Comparison of ENCODE assay signal across 10 mouse cellular contexts in genomic region chr10:60820552-60820951, GRCm38 (mm10). TPM values are rescaled to one million over a fixed set of nuclear protein-coding genes. Genes with fewer than 3 reads are reported as not detected.
DNase-seq lines count a peak whose midpoint lies in the region; ATAC-seq and TF ChIP-seq lines count a peak whose summit lies in the region.
"Had no signal": no experiment of that assay in that cellular context is flagged by ENCODE, and none has a peak within 500 bp of the region (broad histone marks: within the 10 kb centered on the region; RNA-seq: fewer than 3 reads in every experiment).

No protein-coding gene starts in this region.

- peaks cover 83% of the 10 kb centered on the region for H3K27me3 ChIP-seq in midbrain, embryonic 10.5 days (ENCODE audit: low read depth, poor library complexity, severe bottlenecking)
- H3K27me3 ChIP-seq in midbrain, embryonic 16.5 days (ENCODE audit: control insufficient read depth, insufficient read depth, low read depth, low read length): no peaks in the 10 kb centered on the region; the same call in 1 of the 2 replicates
- no peaks in the 10 kb centered on the region for H3K27me3 ChIP-seq in intestine, embryonic 16.5 days (replicated peaks; ENCODE audit: control insufficient read depth, insufficient read depth, low read length)

- H3K4me1 ChIP-seq in midbrain, embryonic 10.5 days: peaks cover 55% of the 10 kb centered on the region
- H3K4me1 ChIP-seq in midbrain, embryonic 16.5 days (ENCODE audit: control insufficient read depth, insufficient read depth, low read length): peaks cover 22% of the 10 kb centered on the region
- peaks cover 53% of the 10 kb centered on the region for H3K4me1 ChIP-seq in intestine, embryonic 16.5 days (ENCODE audit: control insufficient read depth, insufficient read depth, low read length)

- intact Hi-C loops in gastrocnemius, adult 2 months (cut with DNase I): no loop called here

- 0 out of 2 replicates have a peak overlapping the region, but pooled peaks have one; percentile 28 for H3K27ac ChIP-seq in gastrocnemius, adult 2 months
- peak overlapping the region; percentile 38; the same call in 1 of the 2 replicates for H3K27ac ChIP-seq in midbrain, embryonic 10.5 days (replicated peaks)
- no peak overlapping the region for H3K27ac ChIP-seq in midbrain, embryonic 16.5 days (ENCODE audit: low read length)
- peak overlapping the region; percentile 23; the same call in 1 of the 2 replicates for H3K27ac ChIP-seq in intestine, embryonic 16.5 days (ENCODE audit: low read length)

- no peak for ATAC-seq in midbrain, embryonic 16.5 days
- no peak for ATAC-seq in intestine, embryonic 16.5 days
- no peak for ATAC-seq in monocyte, adult 5-6 weeks (replicated peaks; ENCODE audit: insufficient number of reproducible peaks, low FRiP score, low TSS enrichment, poor library complexity, severe bottlenecking)
- ATAC-seq: liver, postnatal 0 days had no signal

- H3K36me3 ChIP-seq in midbrain, embryonic 10.5 days: no peaks in the 10 kb centered on the region
- no peaks in the 10 kb centered on the region for H3K36me3 ChIP-seq in midbrain, embryonic 16.5 days (ENCODE audit: control insufficient read depth, insufficient read depth, low read length)
- no peaks in the 10 kb centered on the region for H3K36me3 ChIP-seq in intestine, embryonic 16.5 days (ENCODE audit: control insufficient read depth, insufficient read depth, low read length)

- TF ChIP-seq CTCF in gastrocnemius, adult 2 months (IDR thresholded peaks at IDR 0.05): no peak

- no peaks in the 10 kb centered on the region for H3K9me3 ChIP-seq in midbrain, embryonic 10.5 days (replicated peaks)
- no peaks in the 10 kb centered on the region for H3K9me3 ChIP-seq in midbrain, embryonic 16.5 days (replicated peaks; ENCODE audit: control insufficient read depth, low read length, poor library complexity, severe bottlenecking)
- H3K9me3 ChIP-seq in intestine, embryonic 16.5 days (ENCODE audit: control insufficient read depth, low read length): no peaks in the 10 kb centered on the region

- no peak overlapping the region for H3K4me2 ChIP-seq in midbrain, embryonic 16.5 days (ENCODE audit: low read length)
- no peak overlapping the region for H3K4me2 ChIP-seq in intestine, embryonic 16.5 days (ENCODE audit: low read depth, low read length)

- H3K4me3 ChIP-seq in gastrocnemius, adult 2 months: no peak overlapping the region
- H3K4me3 ChIP-seq in midbrain, embryonic 10.5 days: no peak overlapping the region
- H3K4me3 ChIP-seq in midbrain, embryonic 16.5 days (ENCODE audit: low read depth, low read length): no peak overlapping the region
- H3K4me3 ChIP-seq in intestine, embryonic 16.5 days (ENCODE audit: low read length): no peak overlapping the region

- peak; percentile 69 for DNase-seq in gastrocnemius, adult 2 months
- DNase-seq in gastrocnemius, postnatal 4 days (ENCODE audit: low spot score in 2 of 2): no peak
- no peak for DNase-seq in midbrain, embryonic 10.5 days (ENCODE audit: low spot score)
- peak; percentile 53 to 89 for DNase-seq in cerebellum, postnatal 4 days (ENCODE audit: low spot score in 2 of 2)
- DNase-seq in thymus, postnatal 14 days: no peak
- DNase-seq: kidney, postnatal 36 days; liver, postnatal 0 days had no signal

- H3K9ac ChIP-seq in midbrain, embryonic 16.5 days (ENCODE audit: low read depth, low read length): no peak overlapping the region
- H3K9ac ChIP-seq in intestine, embryonic 16.5 days (ENCODE audit: low read depth, low read length): no peak overlapping the region
- H3K9ac ChIP-seq: liver, postnatal 0 days had no signal

- WGBS in midbrain, embryonic 10.5 days: 90% methylated on average over 11 of the region's 11 CpGs
- 83% methylated on average over 11 of the region's 11 CpGs for WGBS in midbrain, embryonic 16.5 days
- WGBS in intestine, embryonic 16.5 days: 90% methylated on average over 11 of the region's 11 CpGs

RNA-seq across cellular contexts. Expression of gene Unc5b, which starts 10.8 kb away (rescaled TPM):
- total RNA-seq in gastrocnemius, adult 2 months (2021): 1 to 10 TPM; 1.4 to 2.9 TPM
- 10 to 100 TPM; 15.2 to 16.1 TPM for total RNA-seq in gastrocnemius, postnatal 4 days (2021)
- polyA plus RNA-seq in midbrain, embryonic 10.5 days (2016; fragmentation: Nextera tagmentation; extraction: Ambion mirVana): 2.7 and 3.2 TPM in 2 replicates
- 2.0 and 2.4 TPM in 2 replicates for polyA plus RNA-seq in midbrain, embryonic 16.5 days (2015; fragmentation: Nextera tagmentation; extraction: Ambion mirVana)
- 4.3 and 4.6 TPM in 2 replicates for polyA plus RNA-seq in intestine, embryonic 16.5 days (2015; fragmentation: Nextera tagmentation; extraction: Ambion mirVana)
- total RNA-seq in monocyte, adult 5-6 weeks (2017): 0.38 TPM in 1 of 3 replicates, not detected in the others

Comparison
In these comparisons a context has a peak if more than half of its experiments do, and no peak if none do; other contexts are left out.
1. DNase-seq: peak in gastrocnemius, adult 2 months (single experiment) and cerebellum, postnatal 4 days (2 of 2); none in gastrocnemius, postnatal 4 days (0 of 2), midbrain, embryonic 10.5 days (single experiment) and thymus, postnatal 14 days (single experiment).
2. RNA of gene Unc5b, which starts 10.8 kb away (total RNA-seq): 15.2 to 16.1 TPM in gastrocnemius, postnatal 4 days; 1.4 to 2.9 TPM in gastrocnemius, adult 2 months and 0.38 TPM in monocyte, adult 5-6 weeks; every median in the first group is over 4 times any median in the second.